Mouse (Mus musculus) midbrain, embryonic 16.5 days (tissue): ENCODE data around the gene Slc35f1. TPM values are rescaled to one million over a fixed set of nuclear protein-coding genes. Genes with fewer than 3 reads are reported as not detected.

Experiments
- ATAC-seq: fragments of 200-750 bp; cut with Nextera tagmentation; 2 replicates; pipeline ENCODE4 v1.8.0; 2017; ENCODE audit warnings: moderate TSS enrichment
- H3K27ac ChIP-seq: fragments of 300-500 bp; sonication (generic); 2 replicates; pipeline ENCODE4 v1.5.1; 2014; ENCODE audit warnings: mild to moderate bottlenecking, low read length, mixed read lengths
- H3K27me3 ChIP-seq: fragments of 300-500 bp; sonication (generic); 2 replicates; pipeline ENCODE4 v1.6.1; 2014; ENCODE audit warnings: low read depth, low read length, mixed read lengths; ENCODE audit not compliant: control insufficient read depth, insufficient read depth
- H3K36me3 ChIP-seq: fragments of 300-500 bp; sonication (generic); 2 replicates; pipeline ENCODE4 v1.6.1; 2014; ENCODE audit warnings: mild to moderate bottlenecking, low read length, moderate library complexity, mixed read lengths; ENCODE audit not compliant: control insufficient read depth, insufficient read depth
- H3K4me1 ChIP-seq: fragments of 300-500 bp; sonication (generic); 2 replicates; pipeline ENCODE4 v1.6.1; 2014; ENCODE audit warnings: mild to moderate bottlenecking, low read length, mixed read lengths; ENCODE audit not compliant: control insufficient read depth, insufficient read depth
- H3K4me2 ChIP-seq: fragments of 300-500 bp; sonication (generic); 2 replicates; pipeline ENCODE4 v1.6.1; 2014; ENCODE audit warnings: mild to moderate bottlenecking, low read length, mixed read lengths
- H3K4me3 ChIP-seq: fragments of 300-500 bp; sonication (generic); 2 replicates; pipeline ENCODE4 v1.5.1; 2014; ENCODE audit warnings: low read depth, mild to moderate bottlenecking, low read length, moderate library complexity, mixed read lengths
- H3K9ac ChIP-seq: fragments of 300-500 bp; sonication (generic); 2 replicates; pipeline ENCODE4 v1.6.1; 2014; ENCODE audit warnings: low read depth, low read length, mixed read lengths
- H3K9me3 ChIP-seq: fragments of 300-500 bp; sonication (generic); replicated peaks from 2 replicates; pipeline ENCODE4 v1.6.1; 2014; ENCODE audit warnings: mild to moderate bottlenecking, low read length, mixed read lengths; ENCODE audit not compliant: control insufficient read depth, poor library complexity, severe bottlenecking
- WGBS: fragments of 180-500 bp; shearing (Covaris S2); extraction: QIAGEN DNeasy Blood & Tissue Kit; methylation state at CpG from one replicate; pipeline ENCODE4 v1.1.7; 2014; 5-methylcytosine and 5-hydroxymethylcytosine counted together
- polyA plus RNA-seq: library from polyadenylated mRNA; unstranded; fragments of >200 nt; fragmentation: Nextera tagmentation; extraction: Ambion mirVana; gene quantifications from 2 replicates; pipeline ENCODE4 v1.2.1, GENCODE M21; 2015

Gene Slc35f1
- polyA plus RNA-seq, result 45.3 and 49.6 TPM in 2 replicates

DNA sequence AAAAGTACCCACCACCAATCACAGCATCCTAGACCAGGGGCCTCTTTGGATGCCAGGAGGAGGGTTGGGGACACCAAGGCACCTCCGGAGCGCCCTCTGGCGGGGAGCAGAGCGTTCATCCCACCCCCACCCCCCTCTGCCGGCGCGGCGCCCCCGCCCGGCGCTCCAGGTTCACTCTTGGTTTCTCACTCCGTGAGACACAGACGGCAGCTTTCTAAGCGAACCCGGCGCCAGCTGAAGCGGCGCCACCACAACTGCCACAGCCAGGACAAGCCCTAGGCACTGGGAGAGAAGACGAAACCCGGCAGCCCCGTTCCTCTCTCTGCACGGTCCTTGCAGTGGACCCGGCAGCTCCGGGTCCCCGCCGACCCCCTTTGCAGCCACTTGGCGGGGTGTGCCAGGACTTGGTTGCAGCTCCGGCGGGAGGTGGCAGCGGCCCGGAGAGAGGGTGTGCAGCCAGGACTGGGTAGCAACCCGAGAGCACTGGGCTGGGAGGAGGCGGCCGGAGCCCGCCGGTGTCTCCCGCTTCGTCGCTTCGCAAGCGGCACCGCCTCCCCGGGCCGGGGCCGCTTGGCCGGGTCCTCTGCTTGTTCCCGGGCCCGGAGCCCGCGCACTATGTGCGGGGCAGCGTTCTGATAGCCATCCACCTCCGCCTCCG, at the start of gene Slc35f1:
Slc35f1 (plus strand) TSS at position 200 of the 658 bp plus-strand sequence.
- 0% methylated on average over 54 of the region's 54 CpGs for WGBS
- Histone ChIP-seq H3K9me3 (no peaks in the 10 kb centered on the region), H3K4me3 (peak within 1 kb of the TSS; percentile 73), H3K27me3 (no peaks in the 10 kb centered on the region), H3K27ac (peak within 1 kb of the TSS; percentile 92), H3K36me3 (no peaks in the 10 kb centered on the region), H3K9ac (peak within 1 kb of the TSS; percentile 97), H3K4me1 (peaks cover 20% of the 10 kb centered on the region), H3K4me2 (peak within 1 kb of the TSS; percentile 83)
- peak; percentile 93 for ATAC-seq

DNA sequence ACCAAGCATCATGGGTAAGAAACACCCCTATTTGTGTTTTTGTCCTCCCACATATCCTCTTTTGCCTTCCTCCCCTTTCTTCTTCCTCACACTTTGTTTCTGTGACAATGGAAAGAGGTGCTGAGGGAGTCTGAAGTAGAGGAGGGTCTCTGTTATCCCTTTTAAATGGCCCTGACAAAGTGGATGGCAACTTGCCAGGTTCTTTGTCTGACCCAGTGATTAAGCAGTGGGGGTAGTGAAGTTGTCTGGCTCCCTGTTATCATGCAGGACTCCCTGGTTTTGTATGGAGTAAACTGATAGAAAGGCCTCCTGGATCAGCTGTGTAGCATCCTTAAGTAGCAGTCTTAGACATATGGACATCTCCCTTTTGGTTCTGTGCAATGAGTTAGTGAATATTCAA, 19.1 kb upstream of the Slc35f1 start:
- no peak overlapping the region for H3K4me2 ChIP-seq
- no peak overlapping the region for H3K27ac ChIP-seq

DNA sequence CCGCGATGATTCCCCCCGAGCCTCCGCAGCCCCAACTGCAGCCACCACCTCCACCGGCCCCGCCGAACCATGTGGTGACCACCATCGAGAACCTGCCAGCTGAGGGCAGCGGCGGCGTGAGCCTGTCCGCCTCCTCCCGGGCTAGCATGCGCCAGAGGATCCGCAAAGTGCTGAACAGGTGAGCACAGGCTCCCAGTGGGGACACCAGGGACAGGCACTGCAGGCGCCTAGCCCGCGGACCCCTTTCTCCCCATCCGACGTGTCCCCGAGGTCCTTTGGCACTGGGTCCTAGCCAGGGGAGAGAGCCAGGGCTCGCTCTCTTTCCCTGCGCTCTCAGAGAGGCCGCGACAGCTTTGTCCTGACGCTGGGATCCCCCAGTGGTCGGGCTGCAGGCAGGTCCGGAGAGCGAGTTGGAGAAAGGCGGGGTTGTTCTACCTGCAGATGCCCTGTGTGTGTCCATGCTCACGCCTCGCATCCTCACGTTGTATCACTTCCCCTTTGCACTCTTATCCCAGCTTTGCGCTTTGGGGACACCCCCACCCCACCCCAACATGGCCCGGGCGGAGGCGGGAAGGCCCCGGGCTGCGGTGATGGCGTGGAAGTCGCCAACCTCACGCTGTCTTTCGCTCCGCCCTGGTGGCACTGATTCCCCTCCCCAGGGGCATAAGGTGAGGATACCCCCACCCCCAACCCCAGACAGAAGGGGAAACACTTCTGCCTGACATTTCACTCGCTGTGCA, 829 bp downstream of the Slc35f1 start:
- Histone ChIP-seq H3K9ac (peak overlapping the region; percentile 97), H3K4me1 (peaks cover 20% of the 10 kb centered on the region), H3K9me3 (no peaks in the 10 kb centered on the region), H3K27ac (peak overlapping the region; percentile 92), H3K27me3 (no peaks in the 10 kb centered on the region), H3K4me2 (peak overlapping the region; percentile 83), H3K4me3 (peak overlapping the region; percentile 73), H3K36me3 (no peaks in the 10 kb centered on the region)
- WGBS, result under 1% methylated on average over 42 of the region's 45 CpGs
- ATAC-seq, result peak; percentile 76

More for the DNA sequence above, 19.1 kb upstream of the Slc35f1 start:
- Histone ChIP-seq H3K9me3 (no peaks in the 10 kb centered on the region), H3K27me3 (no peaks in the 10 kb centered on the region), H3K4me1 (no peaks in the 10 kb centered on the region), H3K36me3 (no peaks in the 10 kb centered on the region), H3K9ac (no peak overlapping the region), H3K4me3 (no peak overlapping the region)
- no peak for ATAC-seq

DNA sequence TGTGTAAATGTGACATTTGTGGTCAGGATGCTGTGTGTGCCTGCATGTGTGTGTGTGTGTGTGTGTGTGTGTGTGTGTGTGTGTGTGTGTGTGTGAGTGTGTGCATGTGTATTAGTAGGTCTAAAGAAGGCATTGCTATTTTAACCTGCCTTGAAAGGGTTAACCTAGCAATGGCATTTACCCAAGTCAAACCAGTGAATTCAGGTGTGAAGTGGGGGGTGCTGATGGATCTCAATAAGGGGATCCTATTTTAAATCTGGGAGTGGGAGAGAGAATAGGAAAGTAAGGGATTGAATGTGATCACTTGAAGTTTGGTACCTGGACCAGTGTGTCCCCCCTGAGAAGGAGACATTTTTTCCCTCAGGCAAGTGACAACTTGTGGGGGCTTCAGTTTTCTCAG, 13.4 kb downstream of the Slc35f1 start:
- no peaks in the 10 kb centered on the region for H3K36me3 ChIP-seq
- peak; percentile 12; the same call in 1 of the 2 replicates for ATAC-seq
- H3K27ac ChIP-seq, result peak overlapping the region; percentile 88
- peak overlapping the region; percentile 76; the same call in 1 of the 2 replicates for H3K9ac ChIP-seq
- H3K9me3 ChIP-seq, result no peaks in the 10 kb centered on the region
- H3K27me3 ChIP-seq, result no peaks in the 10 kb centered on the region
- H3K4me2 ChIP-seq, result peak overlapping the region; percentile 78
- peak overlapping the region; percentile 51; the same call in 1 of the 2 replicates for H3K4me3 ChIP-seq
- H3K4me1 ChIP-seq, result peaks cover 21% of the 10 kb centered on the region

DNA sequence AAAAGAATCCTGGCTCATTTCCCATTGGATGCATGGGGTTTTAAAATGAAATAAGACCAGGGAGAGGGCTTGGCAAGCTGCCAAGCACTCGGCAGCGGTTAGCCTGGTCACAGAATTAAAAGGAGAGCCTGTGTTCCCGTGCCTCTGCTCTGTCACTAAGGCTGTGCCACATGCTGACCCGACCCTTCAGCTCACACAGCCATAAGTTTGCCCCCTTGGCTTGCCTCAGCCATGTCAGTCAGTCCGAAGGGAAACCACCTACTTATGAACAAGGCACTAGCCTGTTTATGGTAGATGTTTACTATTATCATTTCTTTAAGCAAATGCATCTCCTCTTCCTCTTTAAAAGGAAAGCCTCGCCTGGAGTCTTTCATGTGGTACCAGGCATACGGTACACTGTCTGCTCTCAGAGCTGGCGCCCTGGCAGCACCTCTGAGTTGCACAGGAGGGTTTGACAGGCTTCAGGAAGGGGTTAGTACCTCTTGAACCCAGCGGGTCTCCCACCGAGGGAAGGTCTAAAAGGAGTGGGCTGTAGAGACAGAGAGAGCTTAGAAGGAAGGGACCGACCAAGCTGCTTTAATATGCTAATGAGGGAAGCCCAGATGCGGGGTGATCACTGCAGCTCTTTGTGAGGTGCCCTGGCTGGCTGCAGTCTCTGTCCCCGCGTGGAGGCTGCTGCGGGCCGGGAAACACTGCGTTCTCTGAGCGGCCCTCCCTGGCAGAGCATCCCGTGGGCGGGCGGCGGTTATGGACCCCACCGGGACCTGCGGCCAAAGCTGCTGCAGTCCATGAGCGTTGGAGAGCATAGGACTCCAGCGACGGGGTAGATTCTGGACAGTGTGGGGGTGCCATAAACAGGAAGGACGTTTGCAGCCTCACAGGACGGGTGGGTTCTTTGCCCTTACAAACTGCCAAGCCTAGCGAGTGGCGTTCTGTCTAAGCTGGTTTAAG, 14.0 kb downstream of the Slc35f1 start:
- no peaks in the 10 kb centered on the region for H3K27me3 ChIP-seq
- peak overlapping the region; percentile 88 for H3K27ac ChIP-seq
- peak; percentile 89 for ATAC-seq
- H3K9ac ChIP-seq, result peak overlapping the region; percentile 76
- H3K4me1 ChIP-seq, result peaks cover 21% of the 10 kb centered on the region
- H3K4me3 ChIP-seq, result peak overlapping the region; percentile 51
- no peaks in the 10 kb centered on the region for H3K36me3 ChIP-seq
- H3K9me3 ChIP-seq, result no peaks in the 10 kb centered on the region
- WGBS, result under 1% methylated on average over 31 of the region's 31 CpGs
- peak overlapping the region; percentile 78 for H3K4me2 ChIP-seq

DNA sequence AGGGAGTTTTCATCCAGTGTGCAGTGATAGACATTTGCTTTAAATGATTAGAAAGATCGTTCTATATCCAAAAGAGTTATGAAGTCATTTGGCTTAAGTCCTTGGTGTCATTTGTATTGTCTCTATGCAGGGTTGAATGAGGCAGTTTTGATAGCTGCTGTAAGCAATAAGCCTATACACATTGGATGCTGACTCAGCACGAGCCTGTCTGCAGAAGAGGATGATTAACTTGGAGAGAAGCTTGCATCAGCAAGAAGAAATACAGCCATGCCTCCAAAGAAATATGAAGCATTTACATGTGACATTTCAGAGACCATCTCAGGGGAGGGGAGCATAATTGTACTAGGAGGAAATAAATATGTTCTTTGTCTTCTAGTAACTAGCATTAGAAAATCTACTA, 19.1 kb downstream of the Slc35f1 start:
- ATAC-seq, result no peak

DNA sequence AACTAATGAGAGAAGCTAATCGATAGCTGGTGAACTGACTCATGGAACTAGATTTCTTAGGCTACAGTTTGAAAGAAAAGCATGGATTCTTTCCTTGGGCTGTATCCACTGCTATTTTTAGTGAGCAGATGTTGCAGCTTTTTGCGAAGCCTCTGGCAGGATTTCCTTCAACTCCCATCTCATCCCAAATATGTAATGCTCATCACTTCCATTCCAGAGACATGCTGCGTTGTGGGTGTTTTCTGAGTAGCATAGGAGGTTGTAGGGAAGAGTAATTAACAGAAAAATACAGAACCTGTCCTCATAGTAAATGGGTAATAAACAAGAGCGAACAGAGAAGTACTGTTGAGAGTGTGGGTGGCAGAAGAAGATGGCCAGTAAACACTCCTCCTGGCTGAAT, 21.8 kb downstream of the Slc35f1 start:
- no peak overlapping the region for H3K9ac ChIP-seq
- no peak overlapping the region for H3K27ac ChIP-seq
- H3K36me3 ChIP-seq, result no peaks in the 10 kb centered on the region
- 90% methylated on average over 4 of the region's 4 CpGs for WGBS
- no peaks in the 10 kb centered on the region for H3K27me3 ChIP-seq
- no peak overlapping the region for H3K4me3 ChIP-seq
- no peaks in the 10 kb centered on the region for H3K4me1 ChIP-seq
- ATAC-seq, result no peak
- H3K9me3 ChIP-seq, result no peaks in the 10 kb centered on the region
- H3K4me2 ChIP-seq, result no peak overlapping the region

More for the DNA sequence above, 19.1 kb downstream of the Slc35f1 start:
- no peak overlapping the region for H3K4me3 ChIP-seq
- H3K27me3 ChIP-seq, result no peaks in the 10 kb centered on the region
- no peak overlapping the region for H3K27ac ChIP-seq
- H3K4me1 ChIP-seq, result peaks cover 8% of the 10 kb centered on the region
- no peak overlapping the region for H3K4me2 ChIP-seq
- WGBS, result 76% methylated on average over 2 of the region's 2 CpGs
- no peaks in the 10 kb centered on the region for H3K9me3 ChIP-seq
- H3K9ac ChIP-seq, result no peak overlapping the region
- no peaks in the 10 kb centered on the region for H3K36me3 ChIP-seq

DNA sequence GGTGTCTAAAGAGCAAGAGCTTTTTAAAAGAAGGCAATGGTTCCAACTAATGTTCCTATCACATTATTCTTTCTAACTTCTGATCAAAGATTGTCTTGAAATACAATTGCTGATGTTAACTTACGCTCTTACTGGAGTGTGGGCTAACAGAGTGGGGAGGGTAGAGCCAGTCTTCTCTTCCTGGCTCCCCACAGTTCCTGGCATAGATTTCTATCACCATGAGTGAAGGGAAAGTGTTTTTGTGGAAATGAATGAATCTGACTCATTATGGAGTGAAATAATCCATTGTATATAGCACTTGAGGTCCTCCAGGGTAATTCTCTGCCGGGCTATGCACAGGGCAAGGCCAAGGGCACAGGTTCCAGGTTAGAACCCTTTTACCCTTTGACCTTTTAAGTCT, 24.2 kb downstream of the Slc35f1 start:
- Histone ChIP-seq H3K9ac (no peak overlapping the region), H3K4me3 (no peak overlapping the region), H3K27me3 (no peaks in the 10 kb centered on the region), H3K36me3 (no peaks in the 10 kb centered on the region), H3K9me3 (no peaks in the 10 kb centered on the region), H3K4me1 (no peaks in the 10 kb centered on the region), H3K27ac (no peak overlapping the region), H3K4me2 (no peak overlapping the region)
- 82% methylated on average over 2 of the region's 2 CpGs for WGBS
- no peak for ATAC-seq
